In genomic region chr11:119053738-119054350, GRCm38 (mm10) we compare ENCODE assay signal across 8 mouse cellular contexts. TPM values are rescaled to one million over a fixed set of nuclear protein-coding genes. Genes with fewer than 3 reads are reported as not detected.
DNase-seq lines count a peak whose midpoint lies in the region; ATAC-seq and TF ChIP-seq lines count a peak whose summit lies in the region.

No protein-coding gene starts in this region.

- H3K27ac ChIP-seq in heart, embryonic 10.5 days, result peak overlapping the region; percentile 94
- H3K27ac ChIP-seq in spleen, adult 2 months (ENCODE audit: insufficient read depth, low read length), result no peak overlapping the region
- peak overlapping the region; percentile 94 for H3K27ac ChIP-seq in forebrain, postnatal 0 days (ENCODE audit: low read depth, low read length)
- H3K27ac ChIP-seq in midbrain, embryonic 10.5 days (replicated peaks), result peak overlapping the region; percentile 86

- H3K9ac ChIP-seq in forebrain, postnatal 0 days, result peak overlapping the region; percentile 93

- no peak for TF ChIP-seq CTCF in spleen, adult 2 months (IDR thresholded peaks at IDR 0.05; ENCODE audit: extremely low read depth, insufficient read depth, insufficient read length, insufficient replicate concordance)
- no peak for TF ChIP-seq CTCF in forebrain, postnatal 0 days (IDR thresholded peaks at IDR 0.05; ENCODE audit: low read depth)

- H3K4me2 ChIP-seq in forebrain, postnatal 0 days (ENCODE audit: low read depth), result peak overlapping the region; percentile 92

- no peaks in the 10 kb centered on the region for H3K9me3 ChIP-seq in heart, embryonic 10.5 days
- no peaks in the 10 kb centered on the region for H3K9me3 ChIP-seq in forebrain, postnatal 0 days (ENCODE audit: low read length)
- no peaks in the 10 kb centered on the region for H3K9me3 ChIP-seq in midbrain, embryonic 10.5 days (replicated peaks)

- ATAC-seq in forebrain, postnatal 0 days, result peak; percentile 70

- WGBS in heart, embryonic 10.5 days, result 2% methylated on average over 32 of the region's 35 CpGs
- WGBS in spleen, adult 2 months, result 3% methylated on average over 34 of the region's 35 CpGs
- under 1% methylated on average over 34 of the region's 35 CpGs for WGBS in forebrain, postnatal 0 days
- WGBS in midbrain, embryonic 10.5 days, result 3% methylated on average over 34 of the region's 35 CpGs

- DNase-seq in heart, embryonic 10.5 days (ENCODE audit: low spot score), result no peak
- DNase-seq in heart, adult 11 months, result no peak
- no peak for DNase-seq in spleen, adult 2 months (ENCODE audit: low read depth in 1 of 2, low spot score in 2 of 2)
- no peak for DNase-seq in spleen, adult 12 weeks (ENCODE audit: low spot score)
- DNase-seq in forebrain, postnatal 0 days, result peak; percentile 91
- no peak for DNase-seq in midbrain, embryonic 10.5 days (ENCODE audit: low spot score)
- no peak for DNase-seq in adrenal gland, postnatal 14 days
- DNase-seq in urinary bladder, adult 2 months (ENCODE audit: low spot score), result no peak

- peaks cover 70% of the 10 kb centered on the region for H3K4me1 ChIP-seq in heart, embryonic 10.5 days
- H3K4me1 ChIP-seq in spleen, adult 2 months (ENCODE audit: control insufficient read depth, insufficient read depth, insufficient read length), result peaks cover 46% of the 10 kb centered on the region
- H3K4me1 ChIP-seq in forebrain, postnatal 0 days (ENCODE audit: insufficient read depth), result peaks cover 38% of the 10 kb centered on the region
- peaks cover 70% of the 10 kb centered on the region for H3K4me1 ChIP-seq in midbrain, embryonic 10.5 days

- H3K4me3 ChIP-seq in heart, embryonic 10.5 days, result peak overlapping the region; percentile 74
- H3K4me3 ChIP-seq in spleen, adult 2 months (ENCODE audit: extremely low read depth, insufficient read depth, insufficient read length), result peak overlapping the region; percentile 48; the same call in 1 of the 2 replicates
- peak overlapping the region; percentile 57 for H3K4me3 ChIP-seq in forebrain, postnatal 0 days (ENCODE audit: low read depth, low read length)
- H3K4me3 ChIP-seq in midbrain, embryonic 10.5 days, result peak overlapping the region; percentile 54

- no peaks in the 10 kb centered on the region for H3K36me3 ChIP-seq in heart, embryonic 10.5 days
- H3K36me3 ChIP-seq in spleen, adult 2 months (ENCODE audit: control insufficient read depth, insufficient read depth, low read length), result no peaks in the 10 kb centered on the region
- H3K36me3 ChIP-seq in forebrain, postnatal 0 days (ENCODE audit: insufficient read depth), result no peaks in the 10 kb centered on the region
- H3K36me3 ChIP-seq in midbrain, embryonic 10.5 days, result no peaks in the 10 kb centered on the region

- no peak for TF ChIP-seq POLR2A in spleen, adult 2 months (IDR thresholded peaks at IDR 0.05; ENCODE audit: low read depth, low read length)

- H3K27me3 ChIP-seq in heart, embryonic 10.5 days (ENCODE audit: insufficient read depth, poor library complexity, severe bottlenecking), result peaks cover 91% of the 10 kb centered on the region
- peaks cover 55% of the 10 kb centered on the region for H3K27me3 ChIP-seq in spleen, adult 2 months (ENCODE audit: control insufficient read depth, insufficient read depth, low read length)
- peaks cover 41% of the 10 kb centered on the region for H3K27me3 ChIP-seq in forebrain, postnatal 0 days (ENCODE audit: insufficient read depth, low read length)
- H3K27me3 ChIP-seq in midbrain, embryonic 10.5 days (ENCODE audit: low read depth, poor library complexity, severe bottlenecking), result peaks cover 100% of the 10 kb centered on the region

RNA-seq across cellular contexts. Expression of gene Cbx8, which starts 13.1 kb away (rescaled TPM):
- 9.1 and 9.7 TPM in 2 replicates for polyA plus RNA-seq in heart, embryonic 10.5 days (2016; fragmentation: Nextera tagmentation; extraction: Ambion mirVana)
- 4.5 and 5.6 TPM in 2 replicates for polyA plus RNA-seq in spleen, adult 2 months (2012; rRNA removed)
- total RNA-seq in forebrain, postnatal 0 days (2014; rRNA removed), result 14.2 and 21.9 TPM in 2 replicates
- polyA plus RNA-seq in forebrain, postnatal 0 days (2015; fragmentation: Nextera tagmentation; extraction: Ambion mirVana), result 5.3 and 8.5 TPM in 2 replicates
- 13.5 and 15.0 TPM in 2 replicates for polyA plus RNA-seq in midbrain, embryonic 10.5 days (2016; fragmentation: Nextera tagmentation; extraction: Ambion mirVana)
- 13.1 and 16.7 TPM in 2 replicates for total RNA-seq in adrenal gland, postnatal 14 days (2021)
- 5.4 and 6.8 TPM in 2 replicates for polyA plus RNA-seq in urinary bladder, adult 2 months (2012; rRNA removed)

RNA-seq across cellular contexts. Expression of gene Cbx2, which starts 31.1 kb away (rescaled TPM):
- polyA plus RNA-seq in heart, embryonic 10.5 days (2016; fragmentation: Nextera tagmentation; extraction: Ambion mirVana), result 37.4 and 56.0 TPM in 2 replicates
- polyA plus RNA-seq in spleen, adult 2 months (2012; rRNA removed), result 1.8 and 2.1 TPM in 2 replicates
- 9.2 and 15.2 TPM in 2 replicates for total RNA-seq in forebrain, postnatal 0 days (2014; rRNA removed)
- polyA plus RNA-seq in forebrain, postnatal 0 days (2015; fragmentation: Nextera tagmentation; extraction: Ambion mirVana), result 6.4 TPM in 2 replicates
- polyA plus RNA-seq in midbrain, embryonic 10.5 days (2016; fragmentation: Nextera tagmentation; extraction: Ambion mirVana), result 108 and 110 TPM in 2 replicates
- 7.4 and 7.7 TPM in 2 replicates for total RNA-seq in adrenal gland, postnatal 14 days (2021)
- 3.0 TPM in 2 replicates for polyA plus RNA-seq in urinary bladder, adult 2 months (2012; rRNA removed)

RNA-seq across cellular contexts. Expression of gene Cbx4, which starts 32.2 kb away (rescaled TPM):
- 8.9 and 9.0 TPM in 2 replicates for polyA plus RNA-seq in heart, embryonic 10.5 days (2016; fragmentation: Nextera tagmentation; extraction: Ambion mirVana)
- polyA plus RNA-seq in spleen, adult 2 months (2012; rRNA removed), result 17.2 and 23.5 TPM in 2 replicates
- 36.1 and 38.6 TPM in 2 replicates for total RNA-seq in forebrain, postnatal 0 days (2014; rRNA removed)
- 21.7 and 26.1 TPM in 2 replicates for polyA plus RNA-seq in forebrain, postnatal 0 days (2015; fragmentation: Nextera tagmentation; extraction: Ambion mirVana)
- polyA plus RNA-seq in midbrain, embryonic 10.5 days (2016; fragmentation: Nextera tagmentation; extraction: Ambion mirVana), result 5.1 and 7.1 TPM in 2 replicates
- total RNA-seq in adrenal gland, postnatal 14 days (2021), result 105 and 156 TPM in 2 replicates
- 32.2 and 36.0 TPM in 2 replicates for polyA plus RNA-seq in urinary bladder, adult 2 months (2012; rRNA removed)
